Mouse (Mus musculus): ENCODE data around the gene Rbm15b.

- TF ChIP-seq CTCF (IDR thresholded peaks at IDR 0.05; ENCODE audit: low read depth) (no peak), EP300 (IDR thresholded peaks at IDR 0.05; ENCODE audit: low read depth) (no peak)
Measured at GRCm38 (mm10) chr9:106889321-106889720, 2.1 kb upstream of the Rbm15b start.
